Mouse (Mus musculus) midbrain, embryonic 10.5 days (tissue): ENCODE measurements around the gene Sh2d6. TPM values are rescaled to one million over a fixed set of nuclear protein-coding genes. Genes with fewer than 3 reads are reported as not detected.

Experiments
- DNase-seq: peaks from one replicate; pipeline ENCODE4 v3.0.0-alpha.2; 2017; ENCODE audit warnings: low spot score
- H3K27ac ChIP-seq: fragments of 300-500 bp; sonication (generic); replicated peaks from 2 replicates; pipeline ENCODE4 v1.5.1; 2016; ENCODE audit warnings: mild to moderate bottlenecking
- H3K27me3 ChIP-seq: fragments of 300-500 bp; sonication (generic); 2 replicates; pipeline ENCODE4 v1.6.1; 2016; ENCODE audit warnings: low read depth, mild to moderate bottlenecking; ENCODE audit not compliant: poor library complexity, severe bottlenecking
- H3K36me3 ChIP-seq: fragments of 300-500 bp; sonication (generic); 2 replicates; pipeline ENCODE4 v1.6.1; 2016; ENCODE audit warnings: mild to moderate bottlenecking, moderate library complexity
- H3K4me1 ChIP-seq: fragments of 300-500 bp; sonication (generic); 2 replicates; pipeline ENCODE4 v1.6.1; 2016
- H3K4me3 ChIP-seq: fragments of 300-500 bp; sonication (generic); 2 replicates; pipeline ENCODE4 v1.5.1; 2016; ENCODE audit warnings: mild to moderate bottlenecking, moderate library complexity
- H3K9me3 ChIP-seq: fragments of 300-500 bp; sonication (generic); replicated peaks from 2 replicates; pipeline ENCODE4 v1.6.1; 2016; ENCODE audit warnings: mild to moderate bottlenecking
- WGBS: fragments of 180-500 bp; shearing (Covaris S2); methylation state at CpG from one replicate; pipeline ENCODE4 v1.1.7; 2016; 5-methylcytosine and 5-hydroxymethylcytosine counted together
- polyA plus RNA-seq: library from polyadenylated mRNA; unstranded; fragments of >200 nt; fragmentation: Nextera tagmentation; extraction: Ambion mirVana; gene quantifications from 2 replicates; pipeline ENCODE4 v1.2.1, GENCODE M21; 2016

Gene Sh2d6
- polyA plus RNA-seq, 1 experiment from 2014 or later = 0.23 TPM

GRCm38 (mm10) chr6:72532580-72532979, 11.1 kb upstream of the Sh2d6 start:
- Histone ChIP-seq H3K27ac (peak overlapping the region; percentile 63), H3K9me3 (no peaks in the 10 kb centered on the region), H3K4me1 (peaks cover 19% of the 10 kb centered on the region), H3K4me3 (no peak overlapping the region), H3K27me3 (no peaks in the 10 kb centered on the region), H3K36me3 (no peaks in the 10 kb centered on the region)
- no peak for DNase-seq
- 79% methylated on average over 4 of the region's 4 CpGs for WGBS

- Histone ChIP-seq H3K36me3 (no peaks in the 10 kb centered on the region), H3K9me3 (no peaks in the 10 kb centered on the region), H3K4me3 (no peak overlapping the region), H3K4me1 (peaks cover 9% of the 10 kb centered on the region), H3K27me3 (no peaks in the 10 kb centered on the region), H3K27ac (no peak overlapping the region)
- DNase-seq = no peak
- WGBS = 82% methylated on average over 10 of the region's 10 CpGs
These were observed 7.1 kb upstream of the Sh2d6 start for GRCm38 (mm10) chr6:72528410-72529151.

- no peaks in the 10 kb centered on the region for H3K27me3 ChIP-seq
- no peak overlapping the region for H3K27ac ChIP-seq
- no peak overlapping the region for H3K4me3 ChIP-seq
- no peak for DNase-seq
- WGBS = 85% methylated on average over 4 of the region's 4 CpGs
- no peaks in the 10 kb centered on the region for H3K9me3 ChIP-seq
- no peaks in the 10 kb centered on the region for H3K4me1 ChIP-seq
- no peaks in the 10 kb centered on the region for H3K36me3 ChIP-seq
These were observed 5.6 kb upstream of the Sh2d6 start for GRCm38 (mm10) chr6:72527070-72527469.

GRCm38 (mm10) chr6:72524160-72524559, 2.7 kb upstream of the Sh2d6 start:
- WGBS = 88% methylated on average over 2 of the region's 2 CpGs
- Histone ChIP-seq H3K36me3 (no peaks in the 10 kb centered on the region), H3K4me3 (no peak overlapping the region), H3K27me3 (no peaks in the 10 kb centered on the region), H3K4me1 (peaks cover 24% of the 10 kb centered on the region), H3K27ac (no peak overlapping the region), H3K9me3 (no peaks in the 10 kb centered on the region)
- DNase-seq = no peak

GRCm38 (mm10) chr6:72523222-72523621, 1.7 kb upstream of the Sh2d6 start:
- peaks cover 33% of the 10 kb centered on the region for H3K4me1 ChIP-seq
- H3K9me3 ChIP-seq = no peaks in the 10 kb centered on the region
- no peak overlapping the region for H3K4me3 ChIP-seq
- H3K27me3 ChIP-seq = no peaks in the 10 kb centered on the region
- DNase-seq = no peak
- no peaks in the 10 kb centered on the region for H3K36me3 ChIP-seq
- WGBS = 67% methylated on average over 4 of the region's 4 CpGs
- H3K27ac ChIP-seq = no peak overlapping the region

- H3K4me3 ChIP-seq = no peak overlapping the region
- H3K4me1 ChIP-seq = peaks cover 33% of the 10 kb centered on the region
- no peaks in the 10 kb centered on the region for H3K9me3 ChIP-seq
- WGBS = 88% methylated on average over 5 of the region's 5 CpGs
- H3K27me3 ChIP-seq = no peaks in the 10 kb centered on the region
- no peak for DNase-seq
- H3K27ac ChIP-seq = no peak overlapping the region
- H3K36me3 ChIP-seq = no peaks in the 10 kb centered on the region
These were observed 781 bp upstream of the Sh2d6 start for GRCm38 (mm10) chr6:72522288-72522687.

GRCm38 (mm10) chr6:72520904-72521303, 603 bp downstream of the Sh2d6 start:
- peak overlapping the region; percentile 88 for H3K27ac ChIP-seq
- H3K4me1 ChIP-seq = peaks cover 33% of the 10 kb centered on the region
- 90% methylated on average over 5 of the region's 5 CpGs for WGBS
- H3K27me3 ChIP-seq = no peaks in the 10 kb centered on the region
- DNase-seq = no peak
- H3K36me3 ChIP-seq = no peaks in the 10 kb centered on the region
- H3K4me3 ChIP-seq = no peak overlapping the region
- H3K9me3 ChIP-seq = no peaks in the 10 kb centered on the region

GRCm38 (mm10) chr6:72519892-72520663, 1.4 kb downstream of the Sh2d6 start:
- Histone ChIP-seq H3K9me3 (no peaks in the 10 kb centered on the region), H3K27me3 (no peaks in the 10 kb centered on the region), H3K27ac (peak overlapping the region; percentile 88), H3K4me3 (peak overlapping the region; percentile 39), H3K36me3 (no peaks in the 10 kb centered on the region), H3K4me1 (peaks cover 33% of the 10 kb centered on the region)
- WGBS = 8% methylated on average over 10 of the region's 10 CpGs
- peak; percentile 80 for DNase-seq

- whole genome bisulfite sequencing = 22% methylated on average over 8 of the region's 8 CpGs
- H3K4me1 ChIP-seq = peaks cover 33% of the 10 kb centered on the region
- no peaks in the 10 kb centered on the region for H3K27me3 ChIP-seq
- DNase-seq = no peak
- peak overlapping the region; percentile 88 for H3K27ac ChIP-seq
- peak overlapping the region; percentile 39 for H3K4me3 ChIP-seq
- no peaks in the 10 kb centered on the region for H3K9me3 ChIP-seq
- no peaks in the 10 kb centered on the region for H3K36me3 ChIP-seq
These were observed 2.2 kb downstream of the Sh2d6 start for GRCm38 (mm10) chr6:72519303-72519702.

GRCm38 (mm10) chr6:72518842-72519241, 2.7 kb downstream of the Sh2d6 start:
- Histone ChIP-seq H3K36me3 (no peaks in the 10 kb centered on the region), H3K4me1 (peaks cover 33% of the 10 kb centered on the region), H3K27ac (peak overlapping the region; percentile 88), H3K9me3 (no peaks in the 10 kb centered on the region), H3K27me3 (no peaks in the 10 kb centered on the region), H3K4me3 (no peak overlapping the region)
- 75% methylated on average over 1 of the region's 1 CpGs for WGBS
- no peak for DNase-seq

GRCm38 (mm10) chr6:72515644-72516043, 5.9 kb downstream of the Sh2d6 start:
- H3K36me3 ChIP-seq = no peaks in the 10 kb centered on the region
- H3K27me3 ChIP-seq = no peaks in the 10 kb centered on the region
- no peak overlapping the region for H3K4me3 ChIP-seq
- H3K27ac ChIP-seq = peak overlapping the region; percentile 55
- H3K4me1 ChIP-seq = peaks cover 48% of the 10 kb centered on the region
- WGBS = 94% methylated on average over 6 of the region's 6 CpGs
- H3K9me3 ChIP-seq = no peaks in the 10 kb centered on the region
- DNase-seq = no peak

- Histone ChIP-seq H3K36me3 (no peaks in the 10 kb centered on the region), H3K9me3 (no peaks in the 10 kb centered on the region), H3K4me1 (peaks cover 28% of the 10 kb centered on the region), H3K27ac (peak overlapping the region; percentile 98), H3K4me3 (peak overlapping the region; percentile 55), H3K27me3 (no peaks in the 10 kb centered on the region)
- no peak for DNase-seq
- WGBS = 55% methylated on average over 7 of the region's 7 CpGs
These were observed 8.5 kb downstream of the Sh2d6 start for GRCm38 (mm10) chr6:72513071-72513440.

GRCm38 (mm10) chr6:72512386-72513070, 9.0 kb downstream of the Sh2d6 start:
- Histone ChIP-seq H3K9me3 (no peaks in the 10 kb centered on the region), H3K36me3 (no peaks in the 10 kb centered on the region), H3K4me3 (peak overlapping the region; percentile 55), H3K27ac (peak overlapping the region; percentile 98), H3K4me1 (peaks cover 28% of the 10 kb centered on the region), H3K27me3 (no peaks in the 10 kb centered on the region)
- whole genome bisulfite sequencing = 8% methylated on average over 33 of the region's 33 CpGs
- peak; percentile 88 for DNase-seq
